Mouse (Mus musculus): ENCODE results near the gene Bloc1s4. TPM values are rescaled to one million over a fixed set of nuclear protein-coding genes. Genes with fewer than 3 reads are reported as not detected.

Bloc1s4 gene
- polyA plus RNA-seq, 1 experiment from 2014 or later = 19.7 TPM

DNA sequence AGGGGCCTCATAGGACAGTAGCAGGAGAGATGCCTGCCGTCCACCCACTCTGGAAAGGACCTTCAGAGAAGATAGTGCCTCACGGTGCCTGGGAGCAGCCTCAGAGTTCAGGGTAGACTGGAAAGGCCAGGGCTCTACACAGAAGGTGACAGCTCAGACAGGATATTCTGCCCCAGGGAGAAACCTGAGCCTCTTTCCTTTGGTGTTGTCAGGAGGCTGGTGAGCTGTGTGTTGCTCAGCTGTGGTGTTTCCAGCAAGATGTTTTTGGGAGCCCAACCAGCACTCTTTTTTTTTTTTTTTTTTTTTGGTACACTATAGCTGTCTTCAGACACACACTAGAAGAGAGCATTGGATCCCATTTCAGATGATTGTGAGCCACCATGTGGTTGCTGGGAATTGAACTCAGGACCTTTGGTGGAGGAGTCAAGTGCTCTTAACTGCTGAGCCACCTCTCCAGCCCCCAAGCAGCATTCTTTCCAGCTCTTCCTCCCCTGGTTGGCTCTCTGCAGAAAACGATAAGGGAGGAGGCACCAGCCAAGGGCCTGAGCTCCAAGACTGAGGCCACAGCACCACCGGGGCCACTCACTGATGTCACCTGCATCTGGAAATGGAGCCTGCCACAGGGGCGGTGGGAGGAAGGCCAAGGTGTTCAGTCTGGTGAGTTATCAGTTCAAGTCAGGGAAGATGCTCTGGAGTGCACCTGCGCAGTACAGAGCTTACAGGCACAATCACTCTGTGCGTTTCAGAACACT, 16.4 kb downstream of the Bloc1s4 start:
- H3K27me3 ChIP-seq (ENCODE audit: control insufficient read depth, insufficient read depth, low read depth, low read length) = peaks cover 25% of the 10 kb centered on the region
- no peaks in the 10 kb centered on the region for H3K9me3 ChIP-seq (ENCODE audit: control insufficient read depth, low read length)
- H3K9ac ChIP-seq (ENCODE audit: low read length) = no peak overlapping the region
- ATAC-seq (ENCODE audit: low read depth) = no peak
- no peaks in the 10 kb centered on the region for H3K36me3 ChIP-seq (ENCODE audit: control insufficient read depth, insufficient read depth, low read length)
- no peak overlapping the region for H3K4me3 ChIP-seq (ENCODE audit: low read length)
- no peaks in the 10 kb centered on the region for H3K4me1 ChIP-seq (replicated peaks; ENCODE audit: control insufficient read depth, insufficient read depth, low read length)
- no peak overlapping the region for H3K27ac ChIP-seq (ENCODE audit: low read length)
- 59% methylated on average over 7 of the region's 7 CpGs for WGBS
- no peak overlapping the region for H3K4me2 ChIP-seq (ENCODE audit: low read depth, low read length)

DNA sequence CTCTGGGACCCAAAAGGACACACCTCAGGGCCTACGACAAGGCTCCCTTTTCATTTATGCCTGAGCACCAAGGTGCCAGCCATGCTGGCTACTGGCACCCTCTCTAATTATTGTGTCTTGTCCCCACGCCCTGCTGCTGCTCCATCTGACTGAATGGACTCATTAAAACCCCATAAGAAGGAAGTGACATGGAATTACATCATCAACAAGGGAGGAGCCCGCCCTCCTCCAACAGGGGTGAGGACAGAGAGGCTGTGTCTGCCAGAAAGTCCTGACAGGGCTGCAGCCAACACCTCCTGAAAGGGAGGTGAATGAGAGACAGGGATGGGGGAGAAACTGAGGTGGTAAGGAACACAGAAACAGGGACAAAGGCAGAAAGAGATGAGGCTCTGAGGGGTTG, 17.8 kb downstream of the Bloc1s4 start:
- Histone ChIP-seq H3K36me3 (ENCODE audit: control insufficient read depth, insufficient read depth, low read length) (no peaks in the 10 kb centered on the region), H3K9me3 (ENCODE audit: control insufficient read depth, low read length) (no peaks in the 10 kb centered on the region), H3K9ac (ENCODE audit: low read length) (no peak overlapping the region), H3K4me1 (replicated peaks; ENCODE audit: control insufficient read depth, insufficient read depth, low read length) (no peaks in the 10 kb centered on the region), H3K4me2 (ENCODE audit: low read depth, low read length) (no peak overlapping the region), H3K27me3 (ENCODE audit: control insufficient read depth, insufficient read depth, low read depth, low read length) (peaks cover 30% of the 10 kb centered on the region), H3K27ac (ENCODE audit: low read length) (no peak overlapping the region), H3K4me3 (ENCODE audit: low read length) (no peak overlapping the region)
- no peak for ATAC-seq (ENCODE audit: low read depth)
- 58% methylated on average over 3 of the region's 3 CpGs for WGBS

DNA sequence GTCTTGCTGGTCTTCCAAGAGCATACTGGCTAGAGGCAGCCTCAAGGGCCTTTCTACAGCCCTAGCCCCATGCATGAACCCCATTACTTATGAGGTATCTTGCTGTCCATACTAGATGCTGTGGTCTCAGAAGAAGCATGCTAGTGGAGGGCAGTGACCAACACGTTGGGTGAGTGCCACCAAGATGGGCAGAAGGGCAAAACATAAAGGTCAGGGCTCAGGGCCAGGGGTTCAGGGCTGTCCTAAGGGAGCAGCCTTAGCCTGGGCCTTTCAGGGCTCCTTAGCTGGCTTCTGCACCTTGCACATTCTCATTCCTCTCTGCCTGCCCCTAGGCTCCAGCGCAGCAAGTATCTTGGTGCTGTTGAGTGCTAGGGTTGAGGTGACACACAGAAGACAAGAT, 18.5 kb downstream of the Bloc1s4 start:
- no peak for ATAC-seq (ENCODE audit: low read depth)

DNA sequence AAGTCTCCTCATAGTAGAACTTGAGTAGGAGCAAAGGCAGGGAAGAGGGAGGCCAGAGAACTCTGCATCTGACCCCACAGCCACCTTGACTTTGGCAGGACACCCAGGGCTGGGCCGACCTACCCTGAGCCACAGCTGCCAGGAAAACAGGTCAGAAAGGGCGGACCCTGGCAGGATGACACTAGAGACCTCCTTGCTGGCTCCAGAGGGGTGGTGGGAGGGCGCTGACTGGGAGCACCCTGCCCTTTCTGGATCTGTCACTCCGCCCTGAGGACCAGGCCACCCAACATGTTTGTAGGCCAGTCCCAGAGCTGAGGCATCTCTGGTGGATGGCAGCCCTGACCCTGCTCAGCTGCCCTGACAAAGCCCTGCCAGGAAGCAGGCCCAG, 19.4 kb downstream of the Bloc1s4 start:
- no peaks in the 10 kb centered on the region for H3K4me1 ChIP-seq (replicated peaks; ENCODE audit: control insufficient read depth, insufficient read depth, low read length)
- no peak for ATAC-seq (ENCODE audit: low read depth)
- no peaks in the 10 kb centered on the region for H3K36me3 ChIP-seq (ENCODE audit: control insufficient read depth, insufficient read depth, low read length)
- H3K9me3 ChIP-seq (ENCODE audit: control insufficient read depth, low read length) = no peaks in the 10 kb centered on the region
- H3K4me2 ChIP-seq (ENCODE audit: low read depth, low read length) = no peak overlapping the region
- no peak overlapping the region for H3K27ac ChIP-seq (ENCODE audit: low read length)
- WGBS = 67% methylated on average over 4 of the region's 4 CpGs
- H3K9ac ChIP-seq (ENCODE audit: low read length) = no peak overlapping the region
- peaks cover 27% of the 10 kb centered on the region for H3K27me3 ChIP-seq (ENCODE audit: control insufficient read depth, insufficient read depth, low read depth, low read length)
- no peak overlapping the region for H3K4me3 ChIP-seq (ENCODE audit: low read length)

More for the DNA sequence above, 18.5 kb downstream of the Bloc1s4 start:
- no peak overlapping the region for H3K27ac ChIP-seq (ENCODE audit: low read length)
- no peak overlapping the region for H3K4me2 ChIP-seq (ENCODE audit: low read depth, low read length)
- no peaks in the 10 kb centered on the region for H3K36me3 ChIP-seq (ENCODE audit: control insufficient read depth, insufficient read depth, low read length)
- H3K9ac ChIP-seq (ENCODE audit: low read length) = no peak overlapping the region
- no peak overlapping the region for H3K4me3 ChIP-seq (ENCODE audit: low read length)
- peaks cover 27% of the 10 kb centered on the region for H3K27me3 ChIP-seq (ENCODE audit: control insufficient read depth, insufficient read depth, low read depth, low read length)
- H3K4me1 ChIP-seq (replicated peaks; ENCODE audit: control insufficient read depth, insufficient read depth, low read length) = no peaks in the 10 kb centered on the region
- WGBS = 83% methylated on average over 2 of the region's 2 CpGs
- no peaks in the 10 kb centered on the region for H3K9me3 ChIP-seq (ENCODE audit: control insufficient read depth, low read length)

DNA sequence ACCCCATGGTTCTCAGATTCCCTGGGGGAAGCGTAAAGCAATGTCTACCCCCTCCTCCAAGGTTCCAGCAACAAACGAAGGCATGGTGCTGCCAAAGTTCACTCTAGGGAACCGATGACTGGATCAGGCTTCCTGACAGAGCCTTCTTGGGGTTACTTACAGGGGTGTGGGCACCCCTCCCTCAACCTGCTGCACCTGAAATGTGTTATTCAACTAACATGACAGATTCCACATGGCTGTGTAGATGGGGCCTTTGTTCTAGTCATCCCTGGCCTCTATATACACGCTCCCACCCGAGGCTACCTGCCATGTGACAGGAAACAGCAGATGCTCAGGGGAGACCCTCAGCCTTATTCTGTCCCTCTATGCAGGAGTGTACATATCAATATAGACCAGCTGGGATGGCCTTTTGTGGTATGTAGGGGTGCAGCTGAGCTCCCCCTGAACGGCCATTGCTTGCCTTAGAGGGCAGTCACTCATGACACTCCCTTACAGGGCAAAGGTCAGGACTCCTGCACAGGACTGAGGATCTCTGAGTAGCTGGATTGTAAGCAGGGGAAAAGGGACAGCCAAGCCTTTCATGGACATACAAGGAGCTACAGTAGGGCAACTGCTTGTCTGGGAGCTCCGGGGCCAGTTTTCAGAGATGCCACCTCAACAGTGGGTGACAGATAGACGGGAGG, 19.9 kb downstream of the Bloc1s4 start:
- no peak for ATAC-seq (ENCODE audit: low read depth)
- no peaks in the 10 kb centered on the region for H3K9me3 ChIP-seq (ENCODE audit: control insufficient read depth, low read length)

DNA sequence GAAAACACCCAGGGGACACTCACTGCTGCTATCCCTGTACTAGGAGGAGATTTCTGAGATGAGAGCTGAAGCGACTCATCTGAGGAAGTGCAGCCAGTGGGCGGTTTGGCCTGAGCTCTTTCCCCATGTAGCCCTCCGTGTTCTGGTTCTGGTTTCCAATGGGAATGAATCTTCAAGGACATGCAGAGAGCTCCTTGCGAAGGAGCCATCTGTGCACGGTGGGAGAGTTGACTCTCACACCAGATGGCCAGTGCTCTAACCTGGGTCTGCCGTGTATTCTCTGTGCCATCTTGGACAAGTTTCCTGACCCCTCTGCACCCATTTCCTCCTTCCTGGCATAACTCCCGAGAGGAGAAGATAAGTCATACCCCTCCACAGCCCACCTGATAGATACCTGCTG, 20.7 kb downstream of the Bloc1s4 start:
- no peak for ATAC-seq (ENCODE audit: low read depth)
- H3K9me3 ChIP-seq (ENCODE audit: control insufficient read depth, low read length) = no peaks in the 10 kb centered on the region
- no peaks in the 10 kb centered on the region for H3K4me1 ChIP-seq (replicated peaks; ENCODE audit: control insufficient read depth, insufficient read depth, low read length)
- 67% methylated on average over 7 of the region's 7 CpGs for WGBS
- no peak overlapping the region for H3K4me3 ChIP-seq (ENCODE audit: low read length)
- H3K27ac ChIP-seq (ENCODE audit: low read length) = no peak overlapping the region
- H3K27me3 ChIP-seq (ENCODE audit: control insufficient read depth, insufficient read depth, low read depth, low read length) = peaks cover 24% of the 10 kb centered on the region
- no peak overlapping the region for H3K4me2 ChIP-seq (ENCODE audit: low read depth, low read length)
- H3K36me3 ChIP-seq (ENCODE audit: control insufficient read depth, insufficient read depth, low read length) = no peaks in the 10 kb centered on the region
- no peak overlapping the region for H3K9ac ChIP-seq (ENCODE audit: low read length)

More for the DNA sequence above, 19.9 kb downstream of the Bloc1s4 start:
- Histone ChIP-seq H3K9ac (ENCODE audit: low read length) (no peak overlapping the region), H3K36me3 (ENCODE audit: control insufficient read depth, insufficient read depth, low read length) (no peaks in the 10 kb centered on the region), H3K4me1 (replicated peaks; ENCODE audit: control insufficient read depth, insufficient read depth, low read length) (no peaks in the 10 kb centered on the region), H3K4me3 (ENCODE audit: low read length) (no peak overlapping the region), H3K4me2 (ENCODE audit: low read depth, low read length) (no peak overlapping the region), H3K27me3 (ENCODE audit: control insufficient read depth, insufficient read depth, low read depth, low read length) (peaks cover 27% of the 10 kb centered on the region), H3K27ac (ENCODE audit: low read length) (no peak overlapping the region)
- 67% methylated on average over 8 of the region's 8 CpGs for WGBS

DNA sequence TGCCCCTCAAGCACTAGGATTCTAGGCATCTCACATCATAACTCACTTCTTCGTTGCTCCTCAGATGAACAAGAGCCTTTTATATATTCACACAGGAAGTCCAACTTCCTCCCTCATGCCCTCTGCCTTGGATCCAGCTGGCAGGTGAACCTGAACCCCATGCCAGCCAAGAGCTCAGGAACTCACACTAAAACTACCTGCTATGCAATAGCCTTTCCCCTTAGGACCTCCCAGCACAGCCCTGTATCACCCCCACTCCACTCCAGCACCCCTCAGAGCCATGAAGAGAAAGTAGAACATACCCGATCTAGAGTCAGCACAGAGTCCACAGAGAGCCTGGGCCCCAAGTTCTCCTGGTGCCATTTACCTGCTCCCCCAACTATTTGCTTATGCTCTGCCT, 21.3 kb downstream of the Bloc1s4 start:
- Histone ChIP-seq H3K4me1 (replicated peaks; ENCODE audit: control insufficient read depth, insufficient read depth, low read length) (no peaks in the 10 kb centered on the region), H3K9me3 (ENCODE audit: control insufficient read depth, low read length) (no peaks in the 10 kb centered on the region), H3K4me2 (ENCODE audit: low read depth, low read length) (no peak overlapping the region), H3K9ac (ENCODE audit: low read length) (no peak overlapping the region), H3K4me3 (ENCODE audit: low read length) (no peak overlapping the region), H3K27ac (ENCODE audit: low read length) (no peak overlapping the region), H3K36me3 (ENCODE audit: control insufficient read depth, insufficient read depth, low read length) (no peaks in the 10 kb centered on the region), H3K27me3 (ENCODE audit: control insufficient read depth, insufficient read depth, low read depth, low read length) (peaks cover 24% of the 10 kb centered on the region)
- no peak for ATAC-seq (ENCODE audit: low read depth)
- WGBS = 39% methylated on average over 2 of the region's 2 CpGs

DNA sequence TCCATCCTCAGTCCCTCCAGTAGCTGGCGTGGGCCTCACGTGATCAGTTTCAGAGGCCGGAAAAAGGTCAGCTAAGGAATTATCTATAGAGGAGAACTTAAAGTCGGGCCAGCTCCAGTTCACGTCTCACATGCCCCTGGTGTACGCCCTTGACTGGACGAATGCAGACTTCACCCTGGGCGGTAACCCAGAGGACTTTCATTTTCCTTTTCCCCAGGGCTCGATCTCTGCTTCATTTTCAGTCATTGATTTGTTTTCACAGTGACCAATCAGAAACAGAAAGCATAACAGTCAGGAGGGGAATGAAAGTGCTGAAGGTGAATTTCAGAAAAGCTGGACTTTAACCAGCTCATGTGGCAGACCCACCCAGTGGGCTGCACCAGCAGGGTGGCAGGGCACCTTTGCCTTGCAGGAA, 22.1 kb downstream of the Bloc1s4 start:
- 50% methylated on average over 9 of the region's 9 CpGs for WGBS
- H3K9me3 ChIP-seq (ENCODE audit: control insufficient read depth, low read length) = no peaks in the 10 kb centered on the region
- H3K9ac ChIP-seq (ENCODE audit: low read length) = no peak overlapping the region
- no peaks in the 10 kb centered on the region for H3K4me1 ChIP-seq (replicated peaks; ENCODE audit: control insufficient read depth, insufficient read depth, low read length)
- no peak overlapping the region for H3K4me3 ChIP-seq (ENCODE audit: low read length)
- H3K4me2 ChIP-seq (ENCODE audit: low read depth, low read length) = no peak overlapping the region
- no peak for ATAC-seq (ENCODE audit: low read depth)
- H3K27ac ChIP-seq (ENCODE audit: low read length) = no peak overlapping the region
- no peaks in the 10 kb centered on the region for H3K36me3 ChIP-seq (ENCODE audit: control insufficient read depth, insufficient read depth, low read length)
- peaks cover 22% of the 10 kb centered on the region for H3K27me3 ChIP-seq (ENCODE audit: control insufficient read depth, insufficient read depth, low read depth, low read length)

DNA sequence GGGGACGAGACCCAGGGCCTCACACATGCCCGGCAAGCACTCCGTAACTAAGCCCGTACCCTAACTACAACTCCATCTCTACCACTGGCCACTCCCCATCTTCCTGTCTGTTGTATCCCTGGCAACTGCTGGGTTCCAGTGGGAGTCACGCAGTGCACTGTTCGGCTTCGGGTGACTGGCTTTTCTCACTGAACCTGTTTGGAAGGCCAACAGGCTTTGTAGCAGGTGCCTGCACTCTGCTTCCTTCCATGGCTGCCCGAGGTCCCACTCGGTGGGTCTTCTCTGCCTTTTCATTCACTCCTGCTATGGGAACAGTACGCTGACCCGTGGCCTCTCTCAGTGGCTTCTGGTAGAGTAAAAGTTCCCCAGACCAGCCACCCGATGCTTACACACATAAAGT, 22.6 kb downstream of the Bloc1s4 start:
- no peak for ATAC-seq (ENCODE audit: low read depth)
- 32% methylated on average over 12 of the region's 12 CpGs for WGBS
- Histone ChIP-seq H3K27ac (ENCODE audit: low read length) (no peak overlapping the region), H3K4me3 (ENCODE audit: low read length) (no peak overlapping the region), H3K27me3 (ENCODE audit: control insufficient read depth, insufficient read depth, low read depth, low read length) (peaks cover 24% of the 10 kb centered on the region), H3K4me1 (replicated peaks; ENCODE audit: control insufficient read depth, insufficient read depth, low read length) (no peaks in the 10 kb centered on the region), H3K36me3 (ENCODE audit: control insufficient read depth, insufficient read depth, low read length) (no peaks in the 10 kb centered on the region), H3K4me2 (ENCODE audit: low read depth, low read length) (no peak overlapping the region), H3K9me3 (ENCODE audit: control insufficient read depth, low read length) (no peaks in the 10 kb centered on the region), H3K9ac (ENCODE audit: low read length) (no peak overlapping the region)

Data from lung, embryonic 16.5 days (tissue).